23 mouse cellular contexts compared by ENCODE assay signal in the genomic region with DNA sequence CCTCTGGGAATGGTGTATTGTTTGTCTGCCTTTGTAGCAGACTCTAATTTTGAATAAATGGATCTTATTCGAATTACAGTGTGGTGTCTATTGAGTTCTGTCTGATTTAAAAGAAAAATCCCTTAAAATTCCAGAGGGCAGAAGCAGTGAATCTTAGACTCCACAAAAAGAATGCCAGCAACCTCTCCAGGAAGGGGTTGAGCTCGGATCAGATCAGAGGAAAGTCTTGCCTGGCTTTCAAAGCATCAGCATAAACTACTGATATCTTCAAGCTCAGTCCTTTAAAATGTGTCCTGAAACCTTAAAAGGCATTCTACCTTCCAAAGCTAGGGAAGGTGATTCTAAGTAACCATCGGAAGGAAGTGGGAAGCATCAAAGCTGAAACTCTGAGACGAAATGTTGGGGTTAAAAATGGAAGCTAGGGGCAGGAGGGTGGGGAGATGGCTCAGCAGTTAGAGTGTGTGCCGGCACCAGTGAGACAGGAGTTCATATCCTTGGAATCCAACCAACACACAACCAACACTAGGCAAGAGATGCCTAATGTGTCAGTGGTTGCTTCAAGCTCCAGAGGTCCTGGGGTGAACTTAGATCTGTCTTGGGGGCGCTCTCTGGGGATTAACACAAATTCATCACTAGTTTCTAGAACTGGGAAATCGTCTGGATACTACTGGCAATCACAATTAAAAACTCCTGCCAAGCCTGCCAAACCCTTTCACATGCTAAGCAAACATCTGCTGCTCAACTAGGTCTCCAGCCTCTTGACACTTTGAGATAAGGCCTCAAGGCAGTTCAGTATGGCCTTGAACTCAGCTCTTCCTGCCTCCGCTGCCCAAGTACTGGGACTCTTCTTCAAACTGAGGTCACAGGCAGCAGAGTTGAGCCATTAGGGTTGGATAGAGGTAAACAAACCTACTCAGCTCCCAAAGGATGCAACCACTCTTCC. TPM values are rescaled to one million over a fixed set of nuclear protein-coding genes. Genes with fewer than 3 reads are reported as not detected.
A peak's percentile ranks its signal among the peaks of the same experiment; 100 is the strongest.
DNase-seq lines count a peak whose midpoint lies in the region; ATAC-seq lines count a peak whose summit lies in the region.
"Had no signal": no experiment of that assay in that cellular context is flagged by ENCODE, and none has a peak within 500 bp of the region (broad histone marks: within the 10 kb centered on the region; RNA-seq: fewer than 3 reads in every experiment).

No protein-coding gene starts in this region.

- no peaks in the 10 kb centered on the region for H3K27me3 ChIP-seq in liver, embryonic 16.5 days (ENCODE audit: control insufficient read depth, insufficient read depth, low read depth, low read length)
- H3K27me3 ChIP-seq: forebrain, embryonic 13.5 days; hindbrain, embryonic 13.5 days had no signal

- no peak overlapping the region for H3K4me3 ChIP-seq in liver, embryonic 16.5 days (ENCODE audit: low read depth, low read length)
- H3K4me3 ChIP-seq: embryonic facial prominence, embryonic 13.5 days; forebrain, embryonic 13.5 days; gastrocnemius, adult 2 months; heart, embryonic 13.5 days; hindbrain, embryonic 13.5 days had no signal

- 41% methylated on average over 8 of the region's 8 CpGs for WGBS in liver, embryonic 16.5 days (ENCODE audit: insufficient replicate concordance)

- no peak overlapping the region for H3K4me2 ChIP-seq in liver, embryonic 16.5 days (ENCODE audit: low read depth, low read length)
- H3K4me2 ChIP-seq: embryonic facial prominence, embryonic 13.5 days; forebrain, embryonic 13.5 days; heart, embryonic 13.5 days; hindbrain, embryonic 13.5 days had no signal

- H3K36me3 ChIP-seq in liver, embryonic 16.5 days (ENCODE audit: control insufficient read depth, insufficient read depth) = no peaks in the 10 kb centered on the region
- H3K36me3 ChIP-seq: embryonic facial prominence, embryonic 13.5 days; heart, embryonic 13.5 days; hindbrain, embryonic 13.5 days had no signal

- peak; percentile 10 for DNase-seq in adrenal gland, adult 2 months
- DNase-seq in adrenal gland, postnatal 25 days = no peak
- peak; percentile 17 for DNase-seq in ovary, adult 18-20 months (ENCODE audit: low spot score)
- DNase-seq in ovary, postnatal 36 days (ENCODE audit: low spot score) = no peak
- no peak for DNase-seq in kidney, adult 18-20 months
- no peak for DNase-seq in gastrocnemius, postnatal 25 days
- DNase-seq: adrenal gland, postnatal 14 days; cerebellum, adult 18-20 months; cerebellum, adult 9-11 months; cerebellum, postnatal 36 days; forebrain, postnatal 0 days; gastrocnemius, adult 2 months; gastrocnemius, postnatal 36 days; heart, adult 11 months; heart, postnatal 36 days had no signal

- peaks cover 4% of the 10 kb centered on the region; the same call in 1 of the 2 replicates for H3K4me1 ChIP-seq in liver, embryonic 16.5 days (ENCODE audit: control insufficient read depth, low read depth, low read length)
- H3K4me1 ChIP-seq: embryonic facial prominence, embryonic 13.5 days; forebrain, embryonic 13.5 days; hindbrain, embryonic 13.5 days had no signal

- no peak overlapping the region for H3K27ac ChIP-seq in liver, embryonic 16.5 days (ENCODE audit: low read length)
- H3K27ac ChIP-seq: embryonic facial prominence, embryonic 13.5 days; forebrain, embryonic 13.5 days; gastrocnemius, adult 2 months; heart, embryonic 13.5 days; hindbrain, embryonic 13.5 days had no signal

- no peak overlapping the region for H3K9ac ChIP-seq in liver, embryonic 16.5 days (ENCODE audit: low read depth, low read length)
- H3K9ac ChIP-seq: embryonic facial prominence, embryonic 13.5 days; forebrain, embryonic 13.5 days; forebrain, postnatal 0 days; heart, embryonic 13.5 days; hindbrain, embryonic 13.5 days had no signal

- peak; percentile 13; the same call in 1 of the 2 replicates for ATAC-seq in liver, embryonic 16.5 days (ENCODE audit: low read depth)
- peak; percentile 77 for ATAC-seq in megakaryocyte-erythroid progenitor cell, adult 5-6 weeks (replicated peaks; ENCODE audit: low FRiP score, low TSS enrichment, poor library complexity, severe bottlenecking)
- ATAC-seq: forebrain, embryonic 13.5 days; forebrain, postnatal 0 days had no signal

- no peaks in the 10 kb centered on the region for H3K9me3 ChIP-seq in liver, embryonic 16.5 days (replicated peaks; ENCODE audit: control insufficient read depth, low read length)
- H3K9me3 ChIP-seq: embryonic facial prominence, embryonic 13.5 days; forebrain, embryonic 13.5 days; heart, embryonic 13.5 days; hindbrain, embryonic 13.5 days had no signal

RNA-seq across cellular contexts. Expression of a gene that starts 5.5 kb away (rescaled TPM):
- total RNA-seq in adrenal gland, adult 2 months (2021) = not detected
- polyA plus RNA-seq in adrenal gland, adult 2 months (2012; rRNA removed) = not detected in 2 replicates
- total RNA-seq in adrenal gland, postnatal 25 days (2021) = not detected in 2 replicates
- not detected in 2 replicates for polyA plus RNA-seq in liver, embryonic 16.5 days (2015; fragmentation: Nextera tagmentation; extraction: Ambion mirVana)
- not detected in 2 replicates for total RNA-seq in megakaryocyte-erythroid progenitor cell, adult 5-6 weeks (2014; fragmentation: Nextera tagmentation)
- not detected in 2 replicates for total RNA-seq in megakaryocyte-erythroid progenitor cell, adult 5-6 weeks (2017)
- not detected for total RNA-seq in gastrocnemius, postnatal 25 days (2021)
- total RNA-seq: adrenal gland, postnatal 14 days; forebrain, postnatal 0 days; gastrocnemius, adult 2 months; gastrocnemius, postnatal 36 days; heart, postnatal 36 days; MEL had no signal
- polyA plus RNA-seq: embryonic facial prominence, embryonic 13.5 days; forebrain, embryonic 13.5 days; forebrain, postnatal 0 days; heart, embryonic 13.5 days; heart, postnatal 0 days; hindbrain, embryonic 13.5 days had no signal

Comparison
In these comparisons a context has a peak if more than half of its experiments do, and no peak if none do; other contexts are left out.
1. DNase-seq: peak in adrenal gland, adult 2 months (single experiment) and ovary, adult 18-20 months (single experiment); none in adrenal gland, postnatal 25 days (single experiment), ovary, postnatal 36 days (single experiment), kidney, adult 18-20 months (single experiment) and gastrocnemius, postnatal 25 days (single experiment).